Mouse (Mus musculus) neural tube, embryonic 14.5 days (tissue): ENCODE measurements around the gene Npc2. TPM values are rescaled to one million over a fixed set of nuclear protein-coding genes. Genes with fewer than 3 reads are reported as not detected.
A peak's percentile ranks its signal among the peaks of the same experiment; 100 is the strongest.

ENCODE experiments used
- ATAC-seq: fragments of 200-750 bp; cut with Nextera tagmentation; 2 replicates; pipeline ENCODE4 v1.8.0; 2017; ENCODE audit warnings: low read depth, mild to moderate bottlenecking, moderate TSS enrichment, moderate library complexity
- H3K27ac ChIP-seq: fragments of 300-500 bp; sonication (generic); 2 replicates; pipeline ENCODE4 v1.5.1; 2014; ENCODE audit warnings: low read depth, mild to moderate bottlenecking, control low read depth, low read length, moderate library complexity, mixed read lengths
- H3K27me3 ChIP-seq: fragments of 300-500 bp; sonication (generic); 2 replicates; pipeline ENCODE4 v1.6.1; 2014; ENCODE audit warnings: low read length; ENCODE audit not compliant: control insufficient read depth, insufficient read depth
- H3K36me3 ChIP-seq: fragments of 300-500 bp; sonication (generic); 2 replicates; pipeline ENCODE4 v1.6.1; 2014; ENCODE audit warnings: low read length, mixed read lengths; ENCODE audit not compliant: control insufficient read depth, insufficient read depth
- H3K4me1 ChIP-seq: fragments of 300-500 bp; sonication (generic); 2 replicates; pipeline ENCODE4 v1.6.1; 2014; ENCODE audit warnings: low read length; ENCODE audit not compliant: control insufficient read depth, insufficient read depth
- H3K4me2 ChIP-seq: fragments of 300-500 bp; sonication (generic); 2 replicates; pipeline ENCODE4 v1.6.1; 2014; ENCODE audit warnings: mild to moderate bottlenecking, low read depth, low read length, control low read depth
- H3K4me3 ChIP-seq: fragments of 300-500 bp; sonication (generic); 2 replicates; pipeline ENCODE4 v1.5.1; 2014; ENCODE audit warnings: low read depth, low read length, control low read depth, mixed read lengths
- H3K9ac ChIP-seq: fragments of 300-500 bp; sonication (generic); replicated peaks from 2 replicates; pipeline ENCODE4 v1.6.1; 2014; ENCODE audit warnings: low read depth, mild to moderate bottlenecking, control low read depth, low read length, mixed read lengths
- H3K9me3 ChIP-seq: fragments of 300-500 bp; sonication (generic); 2 replicates; pipeline ENCODE4 v1.6.1; 2016; ENCODE audit warnings: low read length; ENCODE audit not compliant: control insufficient read depth
- WGBS: fragments of 180-500 bp; shearing (Covaris S2); extraction: QIAGEN DNeasy Blood & Tissue Kit; methylation state at CpG from one replicate; pipeline ENCODE4 v1.1.7; 2014; 5-methylcytosine and 5-hydroxymethylcytosine counted together
- polyA plus RNA-seq: library from polyadenylated mRNA; unstranded; fragments of >200 nt; fragmentation: Nextera tagmentation; extraction: Ambion mirVana; gene quantifications from 2 replicates; pipeline ENCODE4 v1.2.1, GENCODE M21; 2014

Gene Npc2
- polyA plus RNA-seq, 1 experiment from 2014 or later = 46.8 TPM

DNA sequence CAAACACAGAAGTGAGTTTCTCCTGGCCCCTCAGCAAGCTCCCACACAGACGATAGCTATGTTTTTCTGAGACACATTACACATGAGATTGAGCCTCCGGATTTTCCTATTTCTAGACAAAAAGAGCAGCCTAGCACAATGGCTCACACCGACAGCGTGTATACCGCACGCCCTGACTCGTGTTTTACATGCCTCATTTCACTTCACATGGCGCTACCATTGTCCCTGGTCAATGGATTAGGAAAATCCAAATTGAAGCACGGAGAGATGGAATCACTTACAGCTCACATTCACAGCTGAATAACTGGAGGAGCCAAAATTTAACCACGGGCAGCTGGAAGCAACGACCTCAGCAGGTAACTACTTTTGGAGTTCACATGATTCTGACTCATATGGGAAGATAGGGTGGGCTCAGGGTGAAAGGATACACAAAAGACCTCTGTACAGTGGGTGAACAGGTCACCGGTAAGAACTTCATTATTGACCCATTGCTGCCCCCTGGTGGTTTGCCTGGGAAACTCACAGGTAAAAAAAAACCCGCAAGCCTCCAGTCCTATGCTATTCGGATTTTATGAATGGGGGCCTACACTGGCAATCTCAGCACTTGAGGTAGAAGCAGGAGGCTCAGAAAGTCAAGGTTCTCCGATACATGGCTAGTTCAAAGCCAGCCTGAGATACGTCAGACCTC lies 17.8 kb downstream of the Npc2 start:
- Histone ChIP-seq H3K4me2 (no peak overlapping the region), H3K4me3 (no peak overlapping the region), H3K9ac (no peak overlapping the region), H3K27ac (no peak overlapping the region), H3K27me3 (no peaks in the 10 kb centered on the region), H3K4me1 (peaks cover 16% of the 10 kb centered on the region), H3K9me3 (no peaks in the 10 kb centered on the region), H3K36me3 (peaks cover 14% of the 10 kb centered on the region)
- peak; percentile 50; the same call in 1 of the 2 replicates for ATAC-seq
- 32% methylated on average over 16 of the region's 16 CpGs for WGBS

DNA sequence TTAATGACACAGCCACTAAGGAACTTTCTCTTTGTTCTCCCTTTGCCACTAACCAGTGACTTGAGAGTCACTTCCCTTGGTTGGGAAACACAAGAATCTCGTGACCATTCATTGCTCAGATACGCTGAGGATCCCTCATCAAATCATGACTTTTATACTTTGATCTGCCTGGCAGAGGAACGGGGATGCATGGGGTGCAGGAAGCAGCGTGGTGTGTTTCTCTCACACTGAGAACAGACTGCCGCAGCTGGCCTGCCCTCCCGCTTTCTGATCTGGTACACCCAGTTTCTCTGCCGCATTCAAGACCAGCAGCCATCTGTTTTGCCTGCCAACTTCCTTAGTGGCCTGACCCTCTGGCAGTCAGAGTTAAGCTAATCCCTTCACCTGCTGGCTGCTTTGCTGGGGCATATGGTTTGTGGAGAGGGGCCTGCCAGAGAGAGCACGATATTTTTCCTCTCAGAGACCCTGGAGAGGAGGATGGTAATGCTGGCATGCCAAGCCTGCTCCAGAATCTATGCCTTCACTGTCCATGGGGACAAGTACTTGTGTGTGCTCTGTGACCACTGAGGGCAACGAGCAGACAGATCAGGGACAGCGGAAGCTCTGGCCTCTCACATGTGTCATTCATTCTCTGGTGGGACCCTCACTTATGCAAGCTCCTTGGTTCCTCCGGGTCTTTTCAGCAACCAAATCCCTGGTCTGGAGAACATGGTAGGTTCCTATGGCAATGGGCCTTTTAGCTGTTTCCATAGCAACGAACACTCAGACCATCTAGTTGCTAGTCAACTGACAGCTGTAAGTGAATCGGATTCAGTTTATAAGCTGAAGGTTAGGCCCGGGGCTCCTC lies 20.6 kb downstream of the Npc2 start:
- H3K4me3 ChIP-seq = no peak overlapping the region
- peak overlapping the region; percentile 32; the same call in 1 of the 2 replicates for H3K9ac ChIP-seq
- peaks cover 5% of the 10 kb centered on the region for H3K36me3 ChIP-seq
- peaks cover 16% of the 10 kb centered on the region for H3K4me1 ChIP-seq
- WGBS = 18% methylated on average over 14 of the region's 14 CpGs
- H3K27ac ChIP-seq = peak overlapping the region; percentile 48; the same call in 1 of the 2 replicates
- 0 out of 2 replicates have a peak overlapping the region, but pooled peaks have one; percentile 8 for H3K4me2 ChIP-seq
- peak; percentile 59 for ATAC-seq
- H3K9me3 ChIP-seq = no peaks in the 10 kb centered on the region
- H3K27me3 ChIP-seq = no peaks in the 10 kb centered on the region

DNA sequence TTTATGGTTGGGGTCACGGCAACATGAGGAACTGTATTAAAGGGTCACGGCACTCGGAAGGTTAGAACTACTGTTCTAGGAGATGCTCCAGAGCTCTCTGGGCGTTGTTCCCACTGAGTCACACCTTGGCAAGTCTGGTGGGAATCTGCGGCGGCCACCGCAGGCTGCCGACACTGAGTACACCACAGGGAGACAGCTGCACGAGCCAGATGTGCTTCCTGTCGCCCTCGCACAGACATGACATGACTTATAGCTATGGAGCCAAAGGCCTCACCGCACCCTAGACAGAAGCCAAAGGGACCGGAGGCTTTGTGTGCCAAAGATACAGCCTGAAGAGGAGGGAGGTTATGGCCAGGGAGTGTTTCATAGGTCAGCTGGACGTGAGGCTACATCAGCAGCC lies 22.3 kb downstream of the Npc2 start:
- ATAC-seq = no peak
- Histone ChIP-seq H3K4me3 (no peak overlapping the region), H3K4me1 (peaks cover 16% of the 10 kb centered on the region), H3K27me3 (no peaks in the 10 kb centered on the region), H3K4me2 (no peak overlapping the region), H3K27ac (no peak overlapping the region), H3K9me3 (no peaks in the 10 kb centered on the region), H3K36me3 (no peaks in the 10 kb centered on the region), H3K9ac (no peak overlapping the region)
- 45% methylated on average over 14 of the region's 14 CpGs for WGBS

DNA sequence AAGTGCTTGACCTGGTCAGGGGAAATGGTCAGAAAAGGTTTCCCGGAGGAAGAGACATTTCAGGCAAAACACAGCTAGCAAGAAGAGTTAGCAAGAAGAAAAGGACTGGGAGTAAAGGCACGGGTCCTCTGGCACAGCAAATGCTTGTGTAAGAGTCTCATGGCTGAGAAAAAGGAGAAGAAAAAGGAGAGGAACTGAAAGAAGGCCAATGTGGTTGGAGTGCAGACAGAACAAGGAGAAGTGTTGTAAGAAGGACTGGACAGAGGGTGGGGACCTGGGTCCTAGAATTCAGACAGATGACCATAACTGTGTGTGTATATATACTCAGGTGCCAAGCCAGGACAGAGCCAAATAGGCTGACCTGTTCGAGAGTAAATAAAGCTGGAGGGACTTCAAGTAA lies 24.8 kb downstream of the Npc2 start:
- ATAC-seq = no peak
- H3K4me1 ChIP-seq = peaks cover 13% of the 10 kb centered on the region
- H3K36me3 ChIP-seq = no peaks in the 10 kb centered on the region
- no peak overlapping the region for H3K4me2 ChIP-seq
- no peak overlapping the region for H3K4me3 ChIP-seq
- 66% methylated on average over 3 of the region's 3 CpGs for WGBS
- H3K9me3 ChIP-seq = no peaks in the 10 kb centered on the region
- no peak overlapping the region for H3K27ac ChIP-seq
- H3K27me3 ChIP-seq = no peaks in the 10 kb centered on the region
- no peak overlapping the region for H3K9ac ChIP-seq

DNA sequence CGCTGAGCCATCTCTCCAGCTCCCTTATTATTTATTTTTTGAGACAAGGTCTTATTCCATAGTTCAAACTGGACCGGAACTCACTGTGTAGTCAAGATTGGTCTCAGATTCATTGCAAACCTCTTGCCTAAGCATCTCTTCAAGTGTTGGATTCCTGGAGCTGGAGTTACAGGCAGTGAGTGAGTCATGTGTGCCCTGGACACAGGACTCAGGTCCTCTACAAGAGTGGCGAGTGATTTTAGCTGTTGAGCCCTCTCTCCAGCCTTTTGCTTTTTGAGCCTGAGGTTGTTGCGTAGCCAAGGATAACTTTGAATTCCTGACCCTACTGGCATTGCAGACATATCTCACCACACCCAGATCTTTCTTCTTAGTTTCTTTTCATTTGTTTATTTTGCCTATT lies 27.3 kb downstream of the Npc2 start:
- H3K4me3 ChIP-seq = no peak overlapping the region
- no peaks in the 10 kb centered on the region for H3K4me1 ChIP-seq
- H3K27me3 ChIP-seq = no peaks in the 10 kb centered on the region
- no peaks in the 10 kb centered on the region for H3K9me3 ChIP-seq
- no peak for ATAC-seq
- 82% methylated on average over 4 of the region's 4 CpGs for WGBS
- no peak overlapping the region for H3K27ac ChIP-seq
- no peaks in the 10 kb centered on the region for H3K36me3 ChIP-seq
- H3K9ac ChIP-seq = no peak overlapping the region
- no peak overlapping the region for H3K4me2 ChIP-seq

DNA sequence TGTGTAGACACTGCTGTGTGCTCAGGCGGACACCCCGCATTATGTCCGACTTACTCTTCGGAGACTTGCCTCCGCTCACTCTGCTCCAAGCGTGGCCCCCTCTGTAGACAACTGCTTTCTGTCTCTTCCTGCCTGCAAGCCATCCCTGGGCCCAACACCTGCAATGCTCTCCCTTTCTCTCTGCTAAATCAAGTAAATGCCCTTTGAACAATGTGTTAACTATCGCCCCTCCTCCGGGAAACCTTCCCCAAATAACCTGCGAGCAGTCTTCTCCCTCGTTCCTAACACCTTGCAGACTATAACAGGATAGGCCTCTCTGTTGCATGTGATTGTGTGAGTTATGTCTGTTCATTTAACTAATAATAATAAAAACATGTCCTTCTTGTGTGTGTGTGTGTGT lies 29.5 kb downstream of the Npc2 start:
- Histone ChIP-seq H3K27me3 (no peaks in the 10 kb centered on the region), H3K9me3 (no peaks in the 10 kb centered on the region), H3K4me1 (no peaks in the 10 kb centered on the region), H3K4me3 (no peak overlapping the region), H3K4me2 (no peak overlapping the region), H3K36me3 (no peaks in the 10 kb centered on the region), H3K9ac (no peak overlapping the region), H3K27ac (no peak overlapping the region)
- no peak for ATAC-seq
- WGBS = 88% methylated on average over 10 of the region's 10 CpGs

DNA sequence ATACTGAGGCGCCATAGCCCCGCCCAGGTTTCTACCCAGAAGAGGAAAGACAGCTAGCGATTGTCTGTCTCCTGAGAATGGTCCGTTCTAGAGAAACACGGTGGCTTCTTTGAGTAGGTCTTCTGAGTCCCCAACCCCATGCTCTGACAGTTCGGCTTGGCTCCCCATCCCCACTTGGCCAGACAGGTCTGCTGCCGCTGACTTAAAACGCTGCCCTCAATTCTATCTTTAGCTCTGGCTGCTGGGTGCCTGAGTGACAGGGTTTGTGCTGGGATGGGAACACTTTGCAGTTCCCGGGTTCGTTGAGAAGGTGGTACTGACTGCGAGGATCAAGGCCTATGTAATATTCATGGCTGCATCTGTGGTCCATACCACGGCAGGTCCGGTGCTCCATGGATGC lies 39.6 kb downstream of the Npc2 start:
- no peaks in the 10 kb centered on the region for H3K9me3 ChIP-seq
- H3K27me3 ChIP-seq = no peaks in the 10 kb centered on the region
- H3K4me2 ChIP-seq = no peak overlapping the region
- no peak for ATAC-seq
- H3K36me3 ChIP-seq = no peaks in the 10 kb centered on the region
- no peak overlapping the region for H3K4me3 ChIP-seq
- no peak overlapping the region for H3K9ac ChIP-seq
- H3K27ac ChIP-seq = no peak overlapping the region
- WGBS = 76% methylated on average over 13 of the region's 13 CpGs
- H3K4me1 ChIP-seq = no peaks in the 10 kb centered on the region

DNA sequence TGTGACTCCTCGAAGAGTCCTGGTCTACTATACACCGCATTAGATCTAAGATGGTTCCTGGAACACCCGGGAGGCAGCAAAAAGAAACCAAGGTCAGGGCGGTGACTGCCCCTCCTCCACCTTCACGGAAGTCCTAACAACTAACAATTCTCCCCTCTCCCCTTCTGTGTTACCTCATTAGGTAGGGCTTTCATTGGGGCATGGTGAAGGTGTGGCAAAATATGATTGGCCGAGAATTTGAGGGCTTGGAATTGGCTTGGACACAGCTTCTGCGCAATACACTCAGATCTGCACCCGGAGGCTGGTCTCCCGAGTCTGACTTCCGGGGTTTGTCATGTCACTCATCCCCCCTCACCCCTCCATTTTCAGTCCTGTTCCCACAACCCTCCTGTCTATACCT lies 44.5 kb downstream of the Npc2 start:
- ATAC-seq = no peak
- 93% methylated on average over 10 of the region's 10 CpGs for WGBS

DNA sequence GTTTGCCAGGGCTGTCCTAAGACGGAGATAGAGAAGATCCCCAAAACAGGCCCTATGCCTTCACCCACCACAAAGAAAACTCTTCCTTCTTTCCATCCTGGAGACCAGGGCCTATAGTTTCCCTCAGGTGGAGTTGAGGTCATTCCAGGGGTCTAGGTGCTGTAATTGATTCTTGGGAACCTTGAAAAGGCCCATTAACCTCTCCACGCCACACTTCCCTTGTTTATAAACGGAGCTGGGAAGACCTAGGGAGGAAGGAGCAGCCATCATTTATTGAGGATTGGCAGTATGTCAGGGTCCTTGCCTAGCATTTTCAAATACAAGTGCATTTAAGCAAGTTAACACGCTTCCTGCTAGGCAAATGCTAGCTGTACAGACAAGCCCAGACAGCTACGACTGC lies 45.5 kb downstream of the Npc2 start:
- WGBS = 65% methylated on average over 5 of the region's 5 CpGs

More for the DNA sequence above, 44.5 kb downstream of the Npc2 start:
- Histone ChIP-seq H3K27ac (no peak overlapping the region), H3K4me3 (no peak overlapping the region), H3K27me3 (no peaks in the 10 kb centered on the region), H3K9ac (no peak overlapping the region), H3K4me2 (no peak overlapping the region), H3K4me1 (no peaks in the 10 kb centered on the region), H3K9me3 (no peaks in the 10 kb centered on the region), H3K36me3 (no peaks in the 10 kb centered on the region)

More for the DNA sequence above, 45.5 kb downstream of the Npc2 start:
- H3K36me3 ChIP-seq = no peaks in the 10 kb centered on the region
- H3K27ac ChIP-seq = no peak overlapping the region
- no peaks in the 10 kb centered on the region for H3K9me3 ChIP-seq
- ATAC-seq = no peak
- no peaks in the 10 kb centered on the region for H3K27me3 ChIP-seq
- H3K9ac ChIP-seq = no peak overlapping the region
- H3K4me2 ChIP-seq = no peak overlapping the region
- no peak overlapping the region for H3K4me3 ChIP-seq
- H3K4me1 ChIP-seq = no peaks in the 10 kb centered on the region
